Mouse (Mus musculus) olfactory bulb, adult 2 months (tissue): ENCODE measurements around the gene Upk1b.

Experiments used
- CTCF ChIP-seq: fragments of 200-500 bp; IDR thresholded peaks from 2 replicates; pipeline ENCODE4 v1.5.1; 2012; ENCODE audit warnings: low read depth, mild to moderate bottlenecking, low read length, moderate library complexity; ENCODE audit not compliant: insufficient read depth
- POLR2A ChIP-seq: fragments of 200-500 bp; IDR thresholded peaks from 2 replicates; pipeline ENCODE4 v1.6.1; 2012; ENCODE audit warnings: mild to moderate bottlenecking, low read depth, low read length, moderate library complexity; ENCODE audit not compliant: insufficient read depth

GRCm38 (mm10) chr16:38729610-38730288, 70.4 kb downstream of the Upk1b start:
- no peak for TF ChIP-seq CTCF
- no peak for TF ChIP-seq POLR2A
